8 mouse cellular contexts compared by ENCODE assay signal in genomic region chr6:94284089-94284825, GRCm38 (mm10). TPM values are rescaled to one million over a fixed set of nuclear protein-coding genes. Genes with fewer than 3 reads are reported as not detected.
DNase-seq lines count a peak whose midpoint lies in the region; ATAC-seq and TF ChIP-seq lines count a peak whose summit lies in the region.

No protein-coding gene starts in this region.

- WGBS in embryonic facial prominence, embryonic 14.5 days: under 1% methylated on average over 44 of the region's 44 CpGs
- WGBS in hindbrain, embryonic 11.5 days: under 1% methylated on average over 44 of the region's 44 CpGs
- under 1% methylated on average over 44 of the region's 44 CpGs for WGBS in liver, embryonic 12.5 days (ENCODE audit: insufficient replicate concordance)
- WGBS in neural tube, embryonic 15.5 days: under 1% methylated on average over 44 of the region's 44 CpGs

- peak overlapping the region; percentile 95 for H3K4me2 ChIP-seq in embryonic facial prominence, embryonic 14.5 days (ENCODE audit: low read depth, low read length)
- peak overlapping the region; percentile 84 for H3K4me2 ChIP-seq in hindbrain, embryonic 11.5 days (replicated peaks; ENCODE audit: low read depth, low read length)
- H3K4me2 ChIP-seq in liver, embryonic 12.5 days: peak overlapping the region; percentile 95
- peak overlapping the region; percentile 98 for H3K4me2 ChIP-seq in neural tube, embryonic 15.5 days

- H3K4me3 ChIP-seq in layer of hippocampus, adult 2 months: peak overlapping the region; percentile 91
- H3K4me3 ChIP-seq in embryonic facial prominence, embryonic 14.5 days (ENCODE audit: low read depth, low read length): peak overlapping the region; percentile 84
- peak overlapping the region; percentile 61 for H3K4me3 ChIP-seq in hindbrain, embryonic 11.5 days (ENCODE audit: low read depth, low read length)
- peak overlapping the region; percentile 71 for H3K4me3 ChIP-seq in liver, embryonic 12.5 days
- peak overlapping the region; percentile 94 for H3K4me3 ChIP-seq in neural tube, embryonic 15.5 days (replicated peaks)

- H3K27ac ChIP-seq in layer of hippocampus, adult 2 months: peak overlapping the region; percentile 53; the same call in 1 of the 2 replicates
- peak overlapping the region; percentile 97 for H3K27ac ChIP-seq in embryonic facial prominence, embryonic 14.5 days (replicated peaks; ENCODE audit: low read depth, low read length)
- peak overlapping the region; percentile 88 for H3K27ac ChIP-seq in hindbrain, embryonic 11.5 days (ENCODE audit: low read depth, low read length)
- H3K27ac ChIP-seq in liver, embryonic 12.5 days: peak overlapping the region; percentile 62
- H3K27ac ChIP-seq in neural tube, embryonic 15.5 days (replicated peaks): no peak overlapping the region

- H3K27me3 ChIP-seq in embryonic facial prominence, embryonic 14.5 days (replicated peaks; ENCODE audit: control insufficient read depth, insufficient read depth, low read length): no peaks in the 10 kb centered on the region
- H3K27me3 ChIP-seq in hindbrain, embryonic 11.5 days (ENCODE audit: control insufficient read depth, insufficient read depth, low read length): 0 out of 2 replicates have a peak, but pooled peaks cover 2% of the 10 kb centered on the region
- H3K27me3 ChIP-seq in liver, embryonic 12.5 days (replicated peaks): peaks cover 66% of the 10 kb centered on the region
- no peaks in the 10 kb centered on the region for H3K27me3 ChIP-seq in neural tube, embryonic 15.5 days (replicated peaks)

- peak in 1 of 2 experiments; percentile 23 for DNase-seq in layer of hippocampus, adult 2 months (ENCODE audit: low spot score in 2 of 2)
- no peak for DNase-seq in layer of hippocampus, adult 9-10 months (ENCODE audit: low spot score)
- peak; percentile 53 for DNase-seq in adrenal gland, postnatal 10 days
- no peak for DNase-seq in embryonic facial prominence, embryonic 14.5 days (ENCODE audit: low spot score)
- DNase-seq in hindbrain, embryonic 11.5 days (ENCODE audit: low spot score): peak; percentile 66
- no peak for DNase-seq in frontal cortex, postnatal 10 days (ENCODE audit: low spot score in 2 of 2)

- TF ChIP-seq CTCF in layer of hippocampus, adult 2 months (conservative IDR thresholded peaks at IDR 0.05): peak; percentile 32

- ATAC-seq in embryonic facial prominence, embryonic 14.5 days (ENCODE audit: low read depth): peak; percentile 58
- ATAC-seq in hindbrain, embryonic 11.5 days (ENCODE audit: low FRiP score): peak; percentile 77
- peak; percentile 63 for ATAC-seq in liver, embryonic 12.5 days
- peak; percentile 71 for ATAC-seq in neural tube, embryonic 15.5 days (ENCODE audit: low FRiP score)

- peak overlapping the region; percentile 64 for H3K9ac ChIP-seq in embryonic facial prominence, embryonic 14.5 days (ENCODE audit: low read depth, low read length)
- peak overlapping the region; percentile 73 for H3K9ac ChIP-seq in hindbrain, embryonic 11.5 days (ENCODE audit: low read depth, low read length)
- peak overlapping the region; percentile 67 for H3K9ac ChIP-seq in liver, embryonic 12.5 days
- peak overlapping the region; percentile 40 for H3K9ac ChIP-seq in neural tube, embryonic 15.5 days (replicated peaks)

- H3K36me3 ChIP-seq in embryonic facial prominence, embryonic 14.5 days (ENCODE audit: control insufficient read depth, insufficient read depth, low read length): no peaks in the 10 kb centered on the region
- H3K36me3 ChIP-seq in hindbrain, embryonic 11.5 days (ENCODE audit: control insufficient read depth, insufficient read depth, low read length): no peaks in the 10 kb centered on the region
- no peaks in the 10 kb centered on the region for H3K36me3 ChIP-seq in liver, embryonic 12.5 days
- H3K36me3 ChIP-seq in neural tube, embryonic 15.5 days: no peaks in the 10 kb centered on the region

- H3K9me3 ChIP-seq in embryonic facial prominence, embryonic 14.5 days (ENCODE audit: control insufficient read depth, low read length): peaks cover 6% of the 10 kb centered on the region
- no peaks in the 10 kb centered on the region for H3K9me3 ChIP-seq in hindbrain, embryonic 11.5 days (ENCODE audit: control insufficient read depth, low read length)
- 0 out of 2 replicates have a peak, but pooled peaks cover 3% of the 10 kb centered on the region for H3K9me3 ChIP-seq in liver, embryonic 12.5 days (replicated peaks)
- 0 out of 2 replicates have a peak, but pooled peaks cover 4% of the 10 kb centered on the region for H3K9me3 ChIP-seq in neural tube, embryonic 15.5 days (replicated peaks)

- peaks cover 13% of the 10 kb centered on the region for H3K4me1 ChIP-seq in embryonic facial prominence, embryonic 14.5 days (ENCODE audit: control insufficient read depth, insufficient read depth, low read length)
- H3K4me1 ChIP-seq in hindbrain, embryonic 11.5 days (replicated peaks; ENCODE audit: control insufficient read depth, insufficient read depth, low read length): peaks cover 10% of the 10 kb centered on the region; the same call in 1 of the 2 replicates
- H3K4me1 ChIP-seq in liver, embryonic 12.5 days: peaks cover 19% of the 10 kb centered on the region
- H3K4me1 ChIP-seq in neural tube, embryonic 15.5 days: peaks cover 33% of the 10 kb centered on the region

RNA-seq across cellular contexts. Expression of gene Magi1, which starts 0.5 kb away (rescaled TPM):
- total RNA-seq in layer of hippocampus, adult 2 months (2021): 10 to 100 TPM; 46.5 to 48.8 TPM
- 10 to 100 TPM; 19.1 to 22.4 TPM for total RNA-seq in adrenal gland, postnatal 10 days (2021)
- 6.8 and 8.8 TPM in 2 replicates for polyA plus RNA-seq in embryonic facial prominence, embryonic 14.5 days (2014; fragmentation: Nextera tagmentation; extraction: Ambion mirVana)
- 24.8 and 27.4 TPM in 2 replicates for polyA plus RNA-seq in hindbrain, embryonic 11.5 days (2014; fragmentation: Nextera tagmentation; extraction: Ambion mirVana)
- polyA plus RNA-seq in liver, embryonic 12.5 days (2016; fragmentation: Nextera tagmentation; extraction: Ambion mirVana): 2.5 and 2.7 TPM in 2 replicates
- polyA plus RNA-seq in neural tube, embryonic 15.5 days (2015; fragmentation: Nextera tagmentation; extraction: Ambion mirVana): 25.2 and 29.9 TPM in 2 replicates

Comparison
In these comparisons a context has a peak if more than half of its experiments do, and no peak if none do; other contexts are left out.
1. DNase-seq: peak in adrenal gland, postnatal 10 days (single experiment) and hindbrain, embryonic 11.5 days (single experiment); none in layer of hippocampus, adult 9-10 months (single experiment), embryonic facial prominence, embryonic 14.5 days (single experiment) and frontal cortex, postnatal 10 days (0 of 2).
2. Peak in every context shown above with its lines, with median percentiles within 50 percentile points of each other: H3K4me3 ChIP-seq, ATAC-seq, H3K4me2 ChIP-seq and H3K9ac ChIP-seq.